Mouse (Mus musculus) liver, postnatal 0 days (tissue): ENCODE measurements around the gene Smyd1. TPM values are rescaled to one million over a fixed set of nuclear protein-coding genes. Genes with fewer than 3 reads are reported as not detected.

Experiments
- ATAC-seq: fragments of 200-750 bp; cut with Nextera tagmentation; 2 replicates; pipeline ENCODE4 v1.8.0; 2017; ENCODE audit warnings: mild to moderate bottlenecking, moderate library complexity
- DNase-seq: peaks from one replicate; pipeline ENCODE4 v3.0.0-alpha.2; 2016
- H3K27ac ChIP-seq: fragments of 300-500 bp; sonication (generic); 2 replicates; pipeline ENCODE4 v1.5.1; 2014; ENCODE audit warnings: antibody characterized with exemption, moderate library complexity, mild to moderate bottlenecking, low read depth
- H3K27me3 ChIP-seq: fragments of 300-500 bp; sonication (generic); 2 replicates; pipeline ENCODE4 v1.6.1; 2014; ENCODE audit warnings: low read length, control low read depth, mixed read lengths; ENCODE audit not compliant: insufficient read depth
- H3K36me3 ChIP-seq: fragments of 300-500 bp; sonication (generic); replicated peaks from 2 replicates; pipeline ENCODE4 v1.6.1; 2014; ENCODE audit warnings: mild to moderate bottlenecking, control low read depth, low read length, moderate library complexity, mixed read lengths; ENCODE audit not compliant: insufficient read depth
- H3K4me1 ChIP-seq: fragments of 300-500 bp; sonication (generic); 2 replicates; pipeline ENCODE4 v1.6.1; 2014; ENCODE audit warnings: antibody characterized with exemption, mild to moderate bottlenecking, control low read depth; ENCODE audit not compliant: insufficient read depth
- H3K4me2 ChIP-seq: fragments of 300-500 bp; sonication (generic); 2 replicates; pipeline ENCODE4 v1.6.1; 2014; ENCODE audit warnings: low read depth, mild to moderate bottlenecking, low read length, moderate library complexity, mixed read lengths
- H3K4me3 ChIP-seq: fragments of 300-500 bp; sonication (generic); 2 replicates; pipeline ENCODE4 v1.5.1; 2014; ENCODE audit warnings: low read depth, low read length
- H3K9ac ChIP-seq: fragments of 300-500 bp; sonication (generic); replicated peaks from 2 replicates; pipeline ENCODE4 v1.6.1; 2014; ENCODE audit warnings: mild to moderate bottlenecking, moderate library complexity
- H3K9me3 ChIP-seq: fragments of 300-500 bp; sonication (generic); 2 replicates; pipeline ENCODE4 v1.6.1; 2016; ENCODE audit warnings: mild to moderate bottlenecking, control low read depth, low read length, mixed read lengths
- CTCF ChIP-seq: sonication (generic); IDR thresholded peaks from 2 replicates; pipeline ENCODE4 v1.5.1; 2016; ENCODE audit warnings: antibody characterized with exemption, low read depth
- EP300 ChIP-seq: IDR thresholded peaks from 2 replicates; pipeline ENCODE4 v1.6.1; 2016; ENCODE audit warnings: antibody characterized with exemption, low read depth, mild to moderate bottlenecking
- WGBS: fragments of 180-500 bp; shearing (Covaris S2); extraction: QIAGEN DNeasy Blood & Tissue Kit; methylation state at CpG from one replicate; pipeline ENCODE4 v1.1.7; 2014; ENCODE audit not compliant: insufficient replicate concordance; 5-methylcytosine and 5-hydroxymethylcytosine counted together
- polyA plus RNA-seq: library from polyadenylated mRNA; unstranded; fragments of >200 nt; fragmentation: Nextera tagmentation; extraction: Ambion mirVana; gene quantifications from 2 replicates; pipeline ENCODE4 v1.2.1, GENCODE M21; 2015

Smyd1 gene
- polyA plus RNA-seq, 1 experiment from 2014 or later: 0.22 TPM

DNA sequence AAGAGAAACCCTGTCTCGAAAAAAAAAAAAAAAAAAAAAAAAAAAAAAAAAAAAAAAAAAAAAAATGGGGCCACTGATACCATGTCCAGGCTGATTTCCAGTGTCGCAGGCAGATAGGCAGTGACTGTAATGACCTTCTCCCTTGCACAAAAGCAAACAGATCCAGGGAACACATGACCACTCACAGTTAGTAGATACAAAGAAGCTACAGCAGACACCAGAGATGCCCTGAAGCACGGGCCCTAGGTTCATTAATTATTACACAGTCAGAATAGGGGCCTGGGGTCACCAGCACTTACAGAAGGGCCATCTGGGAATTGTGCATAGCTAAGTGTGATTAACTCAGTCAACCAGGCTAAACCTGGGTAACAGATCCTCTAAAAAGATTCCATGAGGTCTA lies 86.1 kb downstream of the Smyd1 start:
- no peak overlapping the region for H3K9ac ChIP-seq
- H3K4me1 ChIP-seq: peaks cover 7% of the 10 kb centered on the region
- no peak for DNase-seq
- no peak overlapping the region for H3K4me3 ChIP-seq
- ATAC-seq: peak; percentile 68
- H3K27ac ChIP-seq: peak overlapping the region; percentile 68
- 35% methylated on average over 3 of the region's 3 CpGs for WGBS
- no peaks in the 10 kb centered on the region for H3K36me3 ChIP-seq
- H3K4me2 ChIP-seq: no peak overlapping the region
- no peaks in the 10 kb centered on the region for H3K9me3 ChIP-seq
- no peak for TF ChIP-seq CTCF
- TF ChIP-seq EP300: no peak
- no peaks in the 10 kb centered on the region for H3K27me3 ChIP-seq

GRCm38 (mm10) chr6:71235121-71235520 lies 86.9 kb downstream of the Smyd1 start:
- no peak overlapping the region for H3K4me3 ChIP-seq
- H3K27ac ChIP-seq: peak overlapping the region; percentile 82
- H3K4me1 ChIP-seq: peaks cover 7% of the 10 kb centered on the region
- H3K36me3 ChIP-seq: no peaks in the 10 kb centered on the region
- WGBS: 35% methylated on average over 13 of the region's 13 CpGs
- no peaks in the 10 kb centered on the region for H3K9me3 ChIP-seq
- no peaks in the 10 kb centered on the region for H3K27me3 ChIP-seq
- no peak overlapping the region for H3K9ac ChIP-seq
- TF ChIP-seq CTCF (no peak), EP300 (no peak)
- DNase-seq: peak; percentile 28
- ATAC-seq: peak; percentile 47
- H3K4me2 ChIP-seq: no peak overlapping the region

DNA sequence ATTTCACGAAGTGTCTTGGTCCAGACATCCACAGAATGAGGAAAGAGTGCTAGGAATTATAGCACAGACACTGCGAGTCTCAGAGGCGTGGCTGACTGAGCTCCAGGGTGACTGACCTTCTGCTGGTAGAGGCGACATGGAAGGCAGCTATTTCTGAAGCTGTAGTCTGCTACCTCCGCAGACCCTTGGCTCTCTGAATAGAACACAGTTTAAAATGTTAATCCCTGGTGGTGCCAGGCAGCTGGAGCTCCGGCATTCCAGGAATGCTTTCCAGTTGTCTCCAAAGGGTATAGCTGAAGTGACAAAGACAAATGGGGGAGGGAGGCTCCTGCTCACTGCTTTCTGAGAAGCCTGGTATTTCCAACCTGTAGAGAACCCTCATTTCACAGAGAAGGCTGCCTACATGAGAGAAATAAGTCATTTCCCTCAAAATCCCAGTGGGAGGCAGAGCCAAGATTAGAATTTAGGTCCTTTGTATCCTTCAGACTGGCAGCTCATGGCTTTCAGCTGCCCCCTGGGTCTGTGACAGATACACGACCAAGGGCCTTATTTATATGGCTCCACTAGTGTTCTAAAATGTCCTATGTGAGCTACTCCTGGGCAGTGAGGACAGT lies 94.8 kb downstream of the Smyd1 start:
- ATAC-seq: no peak
- Histone ChIP-seq H3K4me2 (no peak overlapping the region), H3K9ac (no peak overlapping the region), H3K36me3 (no peaks in the 10 kb centered on the region), H3K4me1 (0 out of 2 replicates have a peak, but pooled peaks cover 6% of the 10 kb centered on the region), H3K9me3 (no peaks in the 10 kb centered on the region), H3K4me3 (no peak overlapping the region), H3K27me3 (no peaks in the 10 kb centered on the region), H3K27ac (no peak overlapping the region)
- TF ChIP-seq EP300 (no peak), CTCF (no peak)
- DNase-seq: no peak
- WGBS: 45% methylated on average over 7 of the region's 7 CpGs

GRCm38 (mm10) chr6:71226544-71226943 lies 95.5 kb downstream of the Smyd1 start:
- Histone ChIP-seq H3K27me3 (no peaks in the 10 kb centered on the region), H3K9me3 (no peaks in the 10 kb centered on the region), H3K36me3 (no peaks in the 10 kb centered on the region), H3K4me2 (no peak overlapping the region), H3K4me1 (0 out of 2 replicates have a peak, but pooled peaks cover 6% of the 10 kb centered on the region), H3K9ac (no peak overlapping the region), H3K27ac (no peak overlapping the region), H3K4me3 (no peak overlapping the region)
- no peak for TF ChIP-seq EP300
- TF ChIP-seq CTCF: no peak
- no peak for DNase-seq
- 64% methylated on average over 6 of the region's 6 CpGs for WGBS
- ATAC-seq: no peak

DNA sequence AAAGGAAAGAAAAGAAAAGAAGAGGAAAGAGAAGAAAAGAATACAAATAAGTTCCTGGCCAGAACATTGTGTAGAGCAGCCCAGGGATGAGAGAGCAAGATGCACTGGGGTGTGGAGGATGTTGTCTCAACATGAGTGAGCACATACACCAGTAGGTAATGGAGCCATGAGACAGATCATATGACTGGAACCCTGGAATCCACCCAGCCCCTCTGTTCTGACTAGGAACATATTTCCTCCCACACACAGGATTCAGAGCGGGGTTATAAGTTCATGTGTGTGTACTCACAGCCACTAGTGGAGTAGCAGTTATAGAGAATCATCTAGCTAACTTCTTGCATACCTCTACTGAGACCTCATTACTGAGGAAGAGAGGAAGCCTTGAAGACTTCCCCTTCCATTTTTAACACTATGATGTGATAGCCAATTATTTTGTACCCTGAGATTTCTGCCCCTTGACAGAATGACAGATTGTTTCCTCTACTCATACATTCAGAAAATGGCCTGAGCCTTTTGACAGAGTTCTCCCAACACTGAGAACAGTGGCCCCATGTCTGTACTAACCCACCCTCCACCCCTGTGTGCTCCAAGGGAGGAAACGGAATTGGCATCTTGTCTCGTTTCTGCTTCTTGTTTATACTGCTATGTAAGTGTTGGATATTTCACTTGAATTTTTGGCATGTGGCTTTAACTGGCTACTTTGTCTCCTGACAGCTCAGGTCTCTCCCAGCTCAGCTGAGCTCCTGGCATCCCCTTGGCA lies 97.7 kb downstream of the Smyd1 start:
- Histone ChIP-seq H3K9ac (no peak overlapping the region), H3K4me1 (0 out of 2 replicates have a peak, but pooled peaks cover 6% of the 10 kb centered on the region), H3K4me3 (no peak overlapping the region), H3K27me3 (no peaks in the 10 kb centered on the region), H3K9me3 (no peaks in the 10 kb centered on the region), H3K27ac (no peak overlapping the region), H3K36me3 (no peaks in the 10 kb centered on the region), H3K4me2 (no peak overlapping the region)
- WGBS: 43% methylated on average over 3 of the region's 3 CpGs
- TF ChIP-seq CTCF: no peak
- TF ChIP-seq EP300: no peak
- no peak for ATAC-seq
- DNase-seq: no peak

DNA sequence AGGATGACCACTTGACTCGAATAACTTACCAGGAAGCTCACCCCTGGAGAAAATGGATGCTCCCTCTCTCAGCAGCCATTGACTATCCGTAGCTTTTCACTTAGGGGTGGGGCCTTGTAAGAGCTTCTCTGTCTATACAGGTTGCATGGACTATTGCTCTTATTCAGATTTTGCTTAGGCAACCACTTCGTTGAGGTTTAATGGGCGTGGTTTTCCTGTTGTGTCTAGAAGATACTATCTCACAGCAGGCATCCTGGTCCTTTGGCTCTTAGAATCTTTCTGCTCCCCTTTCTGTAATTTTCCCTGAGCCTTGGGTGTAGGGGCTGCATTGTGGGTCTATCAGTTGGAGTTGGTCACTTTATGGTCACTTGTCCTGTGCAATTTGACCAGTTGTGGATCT lies 100.5 kb downstream of the Smyd1 start:
- TF ChIP-seq CTCF: no peak
- no peak for TF ChIP-seq EP300
- Histone ChIP-seq H3K36me3 (no peaks in the 10 kb centered on the region), H3K4me1 (0 out of 2 replicates have a peak, but pooled peaks cover 6% of the 10 kb centered on the region), H3K27me3 (no peaks in the 10 kb centered on the region), H3K4me2 (no peak overlapping the region), H3K9ac (no peak overlapping the region), H3K27ac (no peak overlapping the region), H3K9me3 (no peaks in the 10 kb centered on the region), H3K4me3 (no peak overlapping the region)
- no peak for DNase-seq
- WGBS: 57% methylated on average over 4 of the region's 4 CpGs
- no peak for ATAC-seq
